Mouse (Mus musculus) embryo, embryonic 10 days (tissue): ENCODE measurements around the gene Scd3.

Source experiments
- DNase-seq: peaks from one replicate; pipeline ENCODE4 v3.0.0-alpha.2; 2015; ENCODE audit warnings: low spot score

Scd3 gene

DNA sequence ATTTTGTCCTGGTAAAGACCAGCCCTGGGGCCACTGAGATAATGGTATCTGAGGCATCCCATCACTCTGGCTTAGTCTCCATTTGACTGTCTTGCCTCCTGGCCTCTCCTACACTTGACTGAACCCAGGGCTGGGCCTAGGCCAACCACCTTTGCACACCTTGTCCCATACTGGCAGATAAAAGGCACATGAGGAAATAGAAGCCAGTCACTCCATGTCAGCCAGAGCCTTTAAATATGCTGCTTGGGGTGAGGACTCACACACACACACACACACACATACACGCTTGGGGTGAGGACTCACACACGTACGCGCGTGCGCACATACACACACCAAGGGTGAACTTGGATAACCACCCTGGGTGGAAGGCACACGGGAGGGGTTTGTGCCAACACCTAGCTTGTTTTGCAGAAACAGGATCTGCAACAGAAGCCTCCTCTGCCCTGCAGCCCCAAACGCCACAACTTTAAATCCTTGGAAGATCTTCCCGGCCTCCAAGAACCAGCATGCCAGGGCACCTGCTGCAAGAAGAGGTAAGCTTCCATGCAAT lies at the start of gene Scd3:
Gene Scd3, plus strand, starts transcription at position 255 of the 550 bp plus-strand sequence.
- DNase-seq = no peak

DNA sequence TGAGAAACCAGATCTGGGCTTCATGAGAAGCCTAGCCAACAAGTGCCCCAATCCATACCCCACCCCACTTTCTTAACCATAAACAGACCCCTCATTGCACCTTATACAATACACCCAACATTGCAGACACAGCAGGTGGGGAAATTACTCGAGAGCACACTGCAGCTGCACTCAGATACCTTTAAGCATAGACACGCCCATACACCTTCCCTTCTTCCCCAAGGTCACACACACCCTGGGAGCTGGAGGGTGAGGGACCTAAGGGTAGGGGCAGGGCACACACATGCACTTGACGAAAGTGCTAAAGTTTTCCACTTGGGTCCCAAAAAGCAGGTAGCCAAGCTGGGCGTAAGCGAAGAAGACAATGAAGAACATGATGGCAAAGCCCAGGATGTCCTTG lies 49.3 kb upstream of the Scd3 start:
- DNase-seq = no peak

DNA sequence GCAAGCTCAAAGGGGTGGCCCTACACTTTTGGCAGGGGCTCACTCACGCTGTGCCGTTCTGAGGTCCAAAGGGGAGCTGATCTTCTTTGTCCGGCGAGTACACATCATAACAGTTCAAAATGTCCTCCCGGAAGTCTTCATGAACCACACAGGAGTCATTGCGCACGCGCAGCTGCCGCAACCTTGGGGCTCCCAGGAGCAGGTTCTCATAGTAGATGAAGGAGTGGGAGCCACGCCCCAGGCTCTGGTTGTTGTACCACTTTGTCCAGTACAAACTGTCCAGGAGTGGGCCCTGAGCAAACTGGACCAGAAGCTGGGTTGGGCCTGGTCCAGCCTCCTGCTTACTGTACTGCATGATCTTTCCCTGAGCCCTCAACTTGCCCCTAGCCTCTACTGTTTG lies 46.1 kb upstream of the Scd3 start:
- no peak for DNase-seq

DNA sequence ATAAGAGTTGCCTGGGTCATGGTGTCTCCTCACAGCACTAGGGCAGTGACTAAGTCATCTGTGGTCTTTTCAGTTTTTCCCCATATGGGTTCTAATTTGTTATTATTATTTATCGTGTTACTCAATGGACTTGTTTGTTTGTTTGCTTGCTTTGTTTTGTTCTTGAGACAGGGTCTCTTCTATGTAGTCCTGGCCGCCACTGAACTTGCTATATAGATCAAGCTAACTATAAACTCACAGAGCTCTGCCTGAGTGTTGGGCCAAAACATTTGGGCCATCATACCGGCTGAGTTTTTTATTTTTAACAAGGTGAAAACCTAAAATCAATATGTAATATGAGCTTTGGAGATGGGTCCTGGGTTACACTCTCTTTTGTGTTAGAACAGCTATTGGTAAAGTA lies 43.7 kb upstream of the Scd3 start:
- no peak for DNase-seq

DNA sequence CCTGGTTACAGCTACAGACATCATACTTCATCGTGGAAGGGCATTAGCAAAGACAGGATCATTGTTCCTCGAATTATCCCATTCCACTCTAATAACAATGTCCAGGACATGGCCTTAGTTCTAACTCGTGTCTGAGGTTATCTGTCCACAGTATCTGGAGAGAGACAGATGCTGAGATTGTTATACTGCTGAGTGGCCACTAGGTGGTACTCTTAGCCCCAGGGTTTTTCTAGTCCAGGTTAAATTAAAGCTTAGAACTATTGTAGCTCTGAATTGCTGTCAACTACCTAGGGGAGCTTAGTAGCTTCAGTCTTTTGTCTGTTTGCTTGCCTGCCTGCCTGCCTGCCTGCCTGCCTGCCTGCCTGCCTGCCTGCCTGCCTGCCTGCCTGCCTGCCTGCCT lies 41.6 kb upstream of the Scd3 start:
- peak; percentile 24 for DNase-seq

DNA sequence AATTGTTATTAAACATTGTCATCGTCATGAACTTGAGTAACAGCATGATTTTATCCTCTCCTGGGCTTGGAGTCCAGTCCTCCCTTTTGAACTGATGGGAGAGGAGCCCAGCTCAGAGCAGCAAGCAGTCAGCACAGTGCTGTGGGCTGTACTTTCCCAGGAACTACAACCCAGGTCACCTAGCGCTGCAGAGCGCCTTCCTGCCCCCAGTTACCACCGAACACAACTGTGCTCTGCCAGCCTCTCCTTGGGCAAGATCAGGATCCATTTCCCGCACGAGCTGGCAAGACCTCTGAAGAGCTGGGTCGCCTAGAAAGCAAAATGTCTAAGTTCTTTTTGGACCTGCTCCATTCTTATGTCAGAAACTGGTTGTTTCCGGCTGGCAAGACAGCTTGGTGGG lies 28.2 kb upstream of the Scd3 start:
- no peak for DNase-seq

DNA sequence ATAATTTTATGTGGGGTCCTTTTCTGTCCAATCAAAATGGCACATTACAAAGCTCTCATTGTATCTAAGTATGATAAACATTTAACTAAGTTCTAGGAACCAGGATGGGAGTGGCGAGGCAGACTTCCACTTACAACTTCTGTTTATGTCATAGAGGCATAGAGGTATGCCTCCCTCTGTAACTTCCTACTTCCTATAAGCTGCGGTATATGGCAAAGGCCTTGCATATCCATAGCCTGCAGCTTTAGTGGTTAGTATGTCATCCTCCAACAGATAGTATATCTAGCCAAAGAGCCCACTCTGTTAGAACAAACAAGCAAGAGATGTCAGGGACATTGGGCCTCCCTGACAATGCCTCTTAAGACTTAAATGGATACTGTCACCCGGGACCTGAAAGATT lies 26.3 kb upstream of the Scd3 start:
- DNase-seq = no peak

DNA sequence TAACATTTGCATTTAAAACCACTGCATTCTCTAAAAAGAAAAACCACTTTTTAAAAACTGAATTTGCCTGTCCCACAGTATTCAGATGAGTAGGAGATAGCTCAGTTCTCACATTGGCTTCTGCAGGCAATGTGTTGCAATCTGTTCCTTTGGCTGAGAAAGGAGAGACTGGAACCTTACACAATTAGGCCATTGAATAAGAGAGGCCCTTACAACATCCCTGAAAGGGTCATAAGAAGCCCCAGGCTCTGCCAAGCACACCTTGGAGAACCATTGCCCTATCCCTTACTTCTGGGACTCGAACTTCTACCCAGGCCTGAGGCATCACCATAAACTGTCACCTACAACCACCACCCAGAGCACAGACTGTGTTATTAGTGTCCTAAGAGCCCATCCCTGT lies 22.6 kb upstream of the Scd3 start:
- no peak for DNase-seq

DNA sequence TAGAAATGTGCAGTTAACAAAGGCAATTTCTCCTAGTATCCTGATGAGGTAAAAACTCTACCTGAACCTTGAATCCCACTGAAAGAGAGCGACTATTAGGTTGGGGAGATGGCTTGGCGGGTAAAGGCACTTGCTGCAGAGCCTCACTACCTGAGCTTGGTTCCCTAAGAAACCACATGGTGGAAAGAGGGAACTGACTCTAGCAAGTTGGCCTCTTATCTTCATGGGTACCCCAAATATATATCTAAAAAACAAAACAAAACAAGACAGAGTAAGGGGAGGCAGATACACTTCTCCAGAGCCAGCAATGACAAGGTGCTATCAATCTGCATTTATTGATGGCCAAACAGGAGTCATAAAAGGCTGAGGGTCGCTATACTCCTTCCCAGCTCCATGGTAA lies 19.1 kb upstream of the Scd3 start:
- no peak for DNase-seq

DNA sequence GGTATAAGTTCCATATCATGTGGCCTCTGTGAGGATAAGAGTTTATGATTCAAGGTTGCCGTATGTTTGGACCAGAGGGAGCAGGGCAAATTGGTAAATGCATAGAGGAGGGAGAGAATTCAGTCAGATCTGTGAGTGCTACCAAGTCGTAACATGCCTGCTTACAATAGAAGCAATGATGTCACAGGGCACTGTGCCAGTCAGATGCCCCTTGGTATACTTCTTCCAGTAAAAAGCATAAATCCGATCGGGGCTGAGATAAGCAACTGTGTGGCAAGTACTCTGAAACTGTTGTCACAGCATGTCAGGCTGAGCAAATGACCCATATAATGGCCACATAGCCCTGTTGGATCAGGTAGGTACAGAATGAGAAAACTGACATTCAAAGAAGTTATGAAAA lies 14.0 kb upstream of the Scd3 start:
- no peak for DNase-seq

DNA sequence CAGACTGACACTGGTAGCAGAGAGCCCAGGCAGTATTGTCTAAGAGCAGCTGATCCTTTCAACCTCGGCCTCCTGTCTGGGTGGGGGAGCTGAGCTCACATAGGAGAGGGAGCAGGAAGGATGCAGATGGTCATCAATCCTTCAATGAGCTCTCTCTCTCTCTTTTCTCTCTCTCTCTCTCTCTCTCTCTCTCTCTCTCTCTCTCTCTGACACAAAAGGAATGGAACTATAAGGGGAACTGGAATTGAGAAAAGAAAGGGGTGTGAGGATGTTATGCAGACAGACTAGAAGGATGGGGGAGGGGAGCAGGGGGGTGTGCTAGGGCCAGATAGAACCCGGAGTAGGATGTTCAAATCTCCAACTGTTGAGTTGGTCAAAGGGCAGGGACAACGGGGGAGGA lies 10.7 kb upstream of the Scd3 start, which contains the start of gene Pkd2l1:
Gene Pkd2l1, minus strand, starts transcription at position 101 of the 400 bp plus-strand sequence.
- no peak for DNase-seq

DNA sequence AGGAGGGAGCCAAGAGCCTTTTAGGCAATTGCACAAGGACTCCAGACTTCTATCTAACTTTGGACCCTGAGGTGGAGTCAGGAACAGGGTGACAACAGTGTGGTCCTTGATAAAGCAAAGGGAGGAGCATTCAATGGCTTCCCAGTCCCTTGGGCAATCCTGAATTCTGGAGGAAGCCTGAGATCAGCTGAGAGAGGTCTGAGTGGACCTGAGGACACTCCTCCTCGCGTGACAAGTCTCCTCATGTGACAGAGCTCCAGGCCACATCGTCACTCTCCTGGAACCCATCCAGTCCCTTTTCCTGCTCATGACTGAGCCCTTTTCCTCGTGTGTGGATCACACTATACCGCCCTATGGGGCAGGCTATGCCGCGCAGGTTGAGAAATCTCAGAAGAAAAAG lies 9.2 kb upstream of the Scd3 start:
- DNase-seq = no peak

DNA sequence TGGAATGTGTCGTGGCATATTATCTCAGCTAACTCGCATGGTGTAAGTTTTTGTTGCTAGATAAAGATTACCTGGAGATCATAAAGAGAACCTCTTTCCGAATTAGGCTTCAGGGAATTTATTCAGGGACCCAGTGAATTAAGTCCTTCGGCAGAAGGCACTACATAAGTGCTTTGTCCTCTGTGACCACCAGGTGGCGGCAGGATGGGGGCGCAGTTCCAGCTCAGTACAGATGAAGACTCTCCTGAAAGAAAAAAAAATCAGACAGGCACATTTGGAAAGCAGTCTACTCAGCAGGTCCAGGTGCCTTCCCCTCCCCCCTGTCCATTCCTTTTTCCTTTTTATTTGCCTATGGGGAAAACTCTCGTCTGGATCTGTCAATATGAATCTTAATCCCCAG lies 7.9 kb upstream of the Scd3 start:
- peak; percentile 86 for DNase-seq

DNA sequence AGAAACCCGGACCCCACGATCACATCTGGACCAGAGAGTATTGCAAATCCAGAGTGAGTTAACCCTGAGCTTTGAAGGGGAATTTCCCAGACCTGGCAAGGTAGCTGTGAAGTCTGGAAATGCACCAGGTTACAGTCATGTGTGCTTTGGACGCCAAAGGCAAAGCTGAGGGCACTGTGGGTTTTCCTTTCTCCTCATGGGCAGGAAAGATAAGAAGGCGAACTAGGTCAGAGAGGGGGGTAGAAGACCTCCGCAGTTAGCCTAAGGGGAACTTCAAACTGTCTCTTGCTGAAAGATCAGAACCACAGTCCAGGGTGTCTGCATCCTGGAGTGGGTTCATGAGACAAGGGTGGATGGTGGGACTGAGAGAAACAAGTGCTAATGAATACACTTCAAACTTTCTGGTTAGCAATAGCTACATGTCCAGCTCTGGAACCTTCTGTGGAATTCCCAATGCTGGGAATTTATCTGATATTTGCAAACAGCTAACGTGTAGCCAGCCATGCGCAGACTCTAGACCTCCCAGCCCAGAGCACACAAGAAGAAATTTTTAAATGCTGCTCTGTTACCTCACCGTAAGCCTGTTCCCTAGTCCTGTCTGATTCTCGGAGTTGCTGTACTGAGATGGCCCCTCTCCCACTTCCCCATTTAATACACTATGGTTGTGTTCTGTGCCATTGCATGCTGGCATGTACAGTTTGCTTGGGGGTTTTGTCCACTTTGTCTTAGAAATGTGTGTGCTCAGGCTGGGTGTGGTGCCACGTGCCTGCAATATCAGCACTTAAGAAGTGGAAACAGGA lies 5.8 kb upstream of the Scd3 start:
- no peak for DNase-seq

DNA sequence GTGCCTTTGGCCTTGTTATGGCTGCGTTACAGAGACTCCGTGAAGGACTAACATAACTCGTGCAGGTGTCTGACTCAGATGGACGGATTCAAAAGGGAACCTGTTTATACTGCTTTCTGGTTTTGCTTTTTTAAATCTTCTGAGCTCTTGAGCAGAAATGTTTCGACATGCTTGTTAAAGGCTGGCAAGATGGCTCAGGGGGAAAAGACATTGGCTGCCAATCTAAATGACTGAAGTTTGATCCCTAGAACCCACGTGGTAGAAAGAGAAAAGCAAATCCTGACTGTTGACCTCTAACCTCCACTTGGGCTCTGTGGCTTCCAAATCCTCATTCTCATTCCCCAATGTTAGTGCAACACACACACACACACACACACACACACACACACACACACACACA lies 4.6 kb upstream of the Scd3 start:
- no peak for DNase-seq

DNA sequence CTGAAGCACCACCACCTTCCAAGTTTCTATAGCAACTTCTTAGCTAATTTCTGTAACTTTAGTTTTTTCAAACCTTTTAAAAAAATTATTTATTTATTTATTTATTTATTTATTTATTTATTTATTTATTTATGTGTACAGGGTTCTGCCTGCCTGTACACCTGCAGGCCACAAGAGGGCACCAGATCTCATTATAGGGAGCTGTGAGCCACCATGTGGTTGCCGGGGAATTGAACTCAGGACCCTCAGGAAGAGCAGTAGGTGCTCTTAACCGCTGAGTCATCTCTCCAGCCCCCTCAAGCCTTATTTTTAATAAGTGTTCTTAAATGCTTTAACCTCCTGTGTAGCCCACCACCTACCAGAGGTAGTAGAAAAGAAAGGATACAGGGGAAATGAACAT lies 4.1 kb upstream of the Scd3 start:
- peak; percentile 32 for DNase-seq

DNA sequence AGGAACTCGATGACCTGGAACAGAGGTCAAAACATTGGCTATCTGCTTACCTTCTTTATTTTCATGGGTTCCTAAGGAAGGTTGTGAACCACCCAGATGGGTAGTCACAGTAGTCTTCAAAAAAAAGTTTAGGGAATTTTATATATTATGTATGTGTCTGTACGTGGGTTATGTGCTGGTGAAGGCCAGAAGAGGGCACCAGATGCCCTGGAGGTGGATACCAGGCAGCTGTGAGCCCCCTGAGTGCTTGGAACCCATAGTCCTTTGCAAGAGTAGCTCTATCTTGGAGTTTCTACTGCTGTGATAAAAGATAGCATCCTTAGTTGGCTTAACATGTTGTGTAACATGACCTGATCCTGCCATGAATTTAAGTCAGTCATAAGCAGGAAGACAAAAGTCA lies 4.0 kb downstream of the Scd3 start:
- no peak for DNase-seq

DNA sequence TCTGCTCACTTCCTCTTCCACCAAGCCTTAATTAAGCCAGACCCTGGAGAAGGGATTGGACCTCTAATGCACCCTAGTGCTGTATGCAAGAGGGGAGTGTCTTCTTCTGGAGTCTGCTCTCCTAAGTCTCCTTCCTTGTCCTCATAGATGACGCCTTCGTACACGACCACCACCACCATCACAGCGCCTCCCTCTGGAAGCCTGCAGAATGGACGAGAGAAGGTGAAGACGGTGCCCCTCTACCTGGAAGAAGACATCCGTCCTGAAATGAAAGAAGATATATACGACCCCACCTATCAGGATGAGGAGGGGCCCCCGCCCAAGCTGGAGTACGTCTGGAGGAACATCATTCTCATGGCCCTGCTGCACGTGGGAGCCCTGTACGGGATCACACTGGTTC lies 12.2 kb downstream of the Scd3 start:
- DNase-seq = no peak

DNA sequence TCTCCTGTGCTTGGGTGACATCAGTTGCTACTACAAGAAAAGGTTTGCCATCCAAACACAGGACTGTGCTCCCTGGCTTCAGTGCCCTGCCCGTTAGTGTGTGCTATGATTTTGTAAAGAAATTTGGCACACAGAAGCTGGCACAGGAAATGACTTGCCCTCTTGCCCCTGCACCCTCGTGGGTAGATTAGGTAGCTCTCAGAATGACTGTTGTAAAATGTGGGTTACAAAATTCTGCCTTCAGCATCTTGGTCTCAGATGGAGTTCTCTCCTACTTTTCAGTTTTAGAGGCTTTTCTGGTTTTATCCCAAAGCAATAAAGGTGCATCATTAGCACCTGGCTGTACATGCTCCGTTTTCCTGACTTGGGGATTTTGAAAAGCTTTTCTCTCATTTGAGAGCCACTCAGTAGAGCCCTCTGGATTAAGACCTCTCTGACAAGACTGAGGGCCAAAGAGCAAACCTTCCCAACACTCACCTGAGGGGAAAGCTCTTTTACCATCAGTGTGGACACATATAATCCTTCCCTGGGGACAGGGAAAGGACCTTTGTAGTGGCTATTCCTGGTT lies 15.0 kb downstream of the Scd3 start:
- DNase-seq = no peak

DNA sequence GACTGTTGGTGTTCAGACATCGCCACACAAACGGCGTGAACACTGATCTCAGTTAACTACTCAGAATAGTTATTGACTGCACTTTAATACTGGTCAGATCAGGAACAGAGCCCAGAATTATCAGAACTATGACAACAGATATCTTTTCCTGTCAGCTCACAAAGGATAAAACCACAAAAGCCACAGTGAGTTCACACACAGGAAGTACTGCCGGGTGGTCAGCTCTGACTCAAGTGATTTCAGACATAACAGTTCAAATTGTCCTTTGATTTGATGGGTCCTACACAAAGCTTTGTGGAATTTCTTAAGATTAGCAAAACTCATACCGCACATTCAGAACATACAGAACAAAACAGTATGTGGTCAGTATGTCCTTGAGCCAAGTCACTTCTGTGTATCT lies 22.7 kb downstream of the Scd3 start:
- DNase-seq = no peak

DNA sequence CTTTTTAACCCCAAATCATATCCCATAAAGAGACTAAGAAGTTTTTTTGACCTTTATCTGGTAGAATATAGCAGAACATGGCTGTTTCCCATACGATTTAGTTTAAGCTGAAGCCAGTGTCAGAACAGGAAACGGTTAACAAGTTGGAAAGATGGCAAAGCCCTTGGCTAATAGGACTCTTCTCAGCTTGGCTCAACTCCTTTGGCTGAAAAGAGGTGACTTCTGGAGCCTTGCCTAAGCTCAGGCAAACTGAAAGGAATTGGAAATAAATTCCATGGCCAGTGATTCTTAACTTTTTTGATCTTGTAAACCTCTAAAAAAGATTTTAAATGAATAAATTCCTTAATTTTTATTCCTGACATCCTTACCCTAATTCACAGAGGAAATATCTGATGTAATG lies 26.7 kb downstream of the Scd3 start:
- no peak for DNase-seq

DNA sequence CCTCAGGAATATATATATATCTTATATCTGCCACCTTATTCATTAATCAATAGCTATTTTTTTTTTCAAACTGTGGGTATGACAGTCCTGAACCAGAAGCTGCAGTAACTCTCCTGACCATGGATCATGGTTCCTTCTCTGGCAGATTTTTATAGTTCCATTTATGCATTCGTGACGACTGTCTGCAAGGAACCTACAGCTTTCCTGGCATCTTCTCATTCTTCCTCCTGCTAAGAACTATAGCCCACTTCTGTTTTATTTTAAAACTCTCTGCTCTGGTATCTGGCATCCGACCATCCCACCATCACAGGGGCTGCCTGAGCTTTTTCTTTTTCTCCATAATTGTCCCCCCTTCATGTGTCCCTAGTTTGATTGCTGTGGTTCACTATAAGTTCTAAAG lies 27.1 kb downstream of the Scd3 start:
- no peak for DNase-seq

DNA sequence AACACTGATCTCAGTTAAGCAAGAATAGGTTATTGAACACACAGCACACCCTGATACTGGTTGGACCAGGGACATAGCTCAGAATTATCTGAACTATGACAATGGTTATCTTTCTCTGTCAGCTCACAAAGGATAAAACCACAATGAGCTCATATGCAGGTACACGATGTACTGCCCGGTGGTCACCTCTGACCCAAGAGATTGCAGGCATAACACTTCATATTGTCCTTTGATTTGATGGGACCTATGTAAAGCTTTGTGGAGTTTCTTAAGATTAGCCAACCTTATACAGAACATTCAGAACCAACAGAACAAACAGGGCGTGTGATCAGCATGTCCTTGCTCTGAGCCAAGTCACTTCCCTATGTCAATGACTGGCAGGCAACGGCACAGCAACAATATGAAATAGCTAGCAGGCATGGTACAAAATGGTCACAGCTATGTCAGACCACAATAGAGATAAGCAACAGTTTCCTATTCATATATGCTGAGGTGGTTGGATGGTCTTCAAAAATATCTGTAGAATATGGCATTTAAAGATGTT lies 28.6 kb downstream of the Scd3 start:
- no peak for DNase-seq
